Mouse (Mus musculus) kidney, postnatal 36 days (tissue): ENCODE data around the gene Gm45021.
A peak's percentile ranks its signal among the peaks of the same experiment; 100 is the strongest.
"Not testable (repeated sequence)": the region's sequence is repeated elsewhere in the genome, so short reads cannot be mapped to it uniquely, and the experiment has no call there.

Experiments
- DNase-seq, 2 experiments: peaks; one replicate each; pipeline ENCODE4 v3.0.0; 2021 to 2022; ENCODE audit warnings: mixed read lengths in 2 of 2

Gene Gm45021

GRCm38 (mm10) chr6:48620031-48620430 lies 30.6 kb downstream of the Gm45021 start:
- DNase-seq, result no peak

GRCm38 (mm10) chr6:48622186-48622843 lies 32.9 kb downstream of the Gm45021 start:
- DNase-seq, result not testable (repeated sequence)

- no peak for DNase-seq
These were observed 34.0 kb downstream of the Gm45021 start for GRCm38 (mm10) chr6:48623460-48623859.

- DNase-seq, result no peak
These were observed 37.1 kb downstream of the Gm45021 start, which contains the start of gene AI854703 for GRCm38 (mm10) chr6:48626464-48626863. Gene AI854703, plus strand, starts transcription at chr6:48626764.

GRCm38 (mm10) chr6:48626984-48627383 lies 37.6 kb downstream of the Gm45021 start:
- DNase-seq, result peak; percentile 85 to 86

GRCm38 (mm10) chr6:48627511-48627924 lies 38.1 kb downstream of the Gm45021 start:
- peak; percentile 63 to 64 for DNase-seq

GRCm38 (mm10) chr6:48628377-48628776 lies 39.0 kb downstream of the Gm45021 start:
- peak; percentile 76 to 89 for DNase-seq

- peak in 1 of 2 experiments; percentile 57 for DNase-seq
These were observed 39.6 kb downstream of the Gm45021 start for GRCm38 (mm10) chr6:48628808-48629660.

GRCm38 (mm10) chr6:48629661-48630034 lies 40.2 kb downstream of the Gm45021 start:
- peak; percentile 74 to 78 for DNase-seq

- no peak for DNase-seq
These were observed 41.4 kb downstream of the Gm45021 start for GRCm38 (mm10) chr6:48630831-48631230.

- DNase-seq, result no peak
These were observed 45.7 kb downstream of the Gm45021 start for GRCm38 (mm10) chr6:48635105-48635504.

GRCm38 (mm10) chr6:48636515-48636914 lies 47.1 kb downstream of the Gm45021 start:
- DNase-seq, result no peak

- DNase-seq, result no peak
These were observed 48.5 kb downstream of the Gm45021 start for GRCm38 (mm10) chr6:48637811-48638500.

GRCm38 (mm10) chr6:48638553-48638952 lies 49.1 kb downstream of the Gm45021 start:
- DNase-seq, result peak in 1 of 2 experiments; percentile 55

GRCm38 (mm10) chr6:48641391-48641790 lies 52.0 kb downstream of the Gm45021 start:
- no peak for DNase-seq

GRCm38 (mm10) chr6:48642764-48643292 lies 53.4 kb downstream of the Gm45021 start:
- peak; percentile 58 to 67 for DNase-seq

GRCm38 (mm10) chr6:48645660-48646308 lies 56.4 kb downstream of the Gm45021 start:
- peak; percentile 85 to 90 for DNase-seq

- DNase-seq, result no peak
These were observed 56.9 kb downstream of the Gm45021 start for GRCm38 (mm10) chr6:48646309-48646690.

GRCm38 (mm10) chr6:48646995-48647394 lies 57.6 kb downstream of the Gm45021 start, which contains the start of gene Gimap8:
Gene Gimap8, plus strand, starts transcription at chr6:48647234.
- peak; percentile 86 to 87 for DNase-seq

- DNase-seq, result no peak
These were observed 58.2 kb downstream of the Gm45021 start for GRCm38 (mm10) chr6:48647611-48648010.

GRCm38 (mm10) chr6:48648779-48649178 lies 59.4 kb downstream of the Gm45021 start:
- DNase-seq, result peak; percentile 43 to 68

GRCm38 (mm10) chr6:48650041-48650440 lies 60.6 kb downstream of the Gm45021 start:
- DNase-seq, result peak in 1 of 2 experiments; percentile 59
